Mouse (Mus musculus) adrenal gland, postnatal 10 days (tissue): ENCODE results near the gene Sncg. TPM values are rescaled to one million over a fixed set of nuclear protein-coding genes. Genes with fewer than 3 reads are reported as not detected.
"Not testable (repeated sequence)": the region's sequence is repeated elsewhere in the genome, so short reads cannot be mapped to it uniquely, and the experiment has no call there.

Experiments used
- DNase-seq: peaks from one replicate; pipeline ENCODE4 v3.0.0; 2021; ENCODE audit warnings: mixed read lengths
- long read RNA-seq, 2 experiments: library from polyadenylated mRNA; stranded (forward); transcript quantifications; one replicate each; pipeline ENCODE4 v2.0.0; 2021
- total RNA-seq, 2 experiments: library from RNA; stranded (reverse); gene quantifications; 2 replicates each; pipeline ENCODE4 v1.2.3; 2021

Gene Sncg
- 10 to 100 TPM; 44.7 to 50.3 TPM for total RNA-seq
- long read RNA-seq, experiment 1, transcript Sncg-201 (5 exons, 852 nt), result major isoform, 40 of 45 reads
- long read RNA-seq, experiment 1, partial matches to known transcripts, result 3 of 45 reads
- long read RNA-seq, experiment 1, other reads (novel, unspliced or antisense), result 2 of 45 reads
- long read RNA-seq, experiment 2, transcript Sncg-201 (5 exons, 852 nt), result major isoform, 30 of 31 reads
- long read RNA-seq, experiment 2, partial matches to known transcripts, result 0 of 31 reads
- long read RNA-seq, experiment 2, other reads (novel, unspliced or antisense), result 1 of 31 reads

GRCm38 (mm10) chr14:34374577-34374976, at the start of gene Sncg:
Gene Sncg, minus strand, starts transcription at chr14:34374789.
- DNase-seq, result peak; percentile 58

GRCm38 (mm10) chr14:34421078-34421477, 46.5 kb upstream of the Sncg start:
- no peak for DNase-seq

GRCm38 (mm10) chr14:34417501-34417900, 42.9 kb upstream of the Sncg start:
- no peak for DNase-seq

DNA sequence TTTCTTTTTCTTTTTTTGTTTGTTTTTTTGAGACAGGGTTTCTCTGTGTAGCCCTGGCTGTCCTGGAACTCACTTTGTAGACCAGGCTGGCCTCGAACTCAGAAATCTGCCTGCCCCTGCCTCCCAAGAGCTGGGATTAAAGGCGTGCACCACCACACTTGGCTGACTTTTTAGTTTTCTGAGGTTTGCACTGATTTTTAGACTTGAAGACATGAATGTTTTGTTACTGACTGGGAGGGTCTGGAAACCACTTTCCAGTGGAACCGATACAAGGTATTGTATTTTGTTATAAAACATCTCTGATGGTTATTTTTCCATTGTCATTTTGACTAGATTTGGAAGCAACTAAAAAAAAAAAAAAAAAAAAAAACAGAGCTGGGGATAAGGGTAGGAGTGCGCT, 42.4 kb upstream of the Sncg start:
- not testable (repeated sequence) for DNase-seq

DNA sequence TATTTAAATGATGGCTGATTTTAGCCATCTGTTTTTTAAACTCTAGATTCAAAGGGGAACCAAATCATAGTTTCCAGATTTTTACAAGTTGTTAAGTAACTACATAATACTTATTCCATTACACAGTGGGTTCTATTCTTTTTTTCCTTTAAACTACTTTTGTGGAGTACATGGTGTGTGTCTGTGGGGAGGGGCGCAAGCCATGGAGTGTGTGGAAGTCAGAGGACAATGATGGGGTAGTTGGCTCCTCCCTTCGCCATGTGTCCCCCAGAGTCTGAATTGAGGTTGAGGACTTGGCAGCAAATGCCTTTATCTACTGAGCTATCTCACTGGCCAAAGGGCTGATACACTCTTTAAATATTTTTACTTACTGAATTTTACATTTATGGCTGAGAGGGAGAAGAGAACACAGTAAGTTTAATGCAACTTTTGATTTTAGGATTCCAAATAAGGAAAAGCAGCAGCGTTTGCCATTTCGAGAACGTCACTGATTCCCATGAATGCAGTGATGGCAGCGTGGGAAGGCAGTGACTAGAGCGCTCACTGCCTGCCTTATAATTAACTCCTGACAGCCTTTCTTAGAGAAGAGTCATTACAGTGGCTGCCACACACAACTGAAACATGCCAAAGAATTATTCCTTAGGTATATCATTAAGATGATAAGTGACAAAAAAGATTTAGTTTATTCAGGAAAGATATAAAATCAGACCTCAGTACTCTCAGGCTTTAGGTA, 37.7 kb upstream of the Sncg start:
- no peak for DNase-seq

GRCm38 (mm10) chr14:34410716-34411115, 36.1 kb upstream of the Sncg start:
- DNase-seq, result no peak

DNA sequence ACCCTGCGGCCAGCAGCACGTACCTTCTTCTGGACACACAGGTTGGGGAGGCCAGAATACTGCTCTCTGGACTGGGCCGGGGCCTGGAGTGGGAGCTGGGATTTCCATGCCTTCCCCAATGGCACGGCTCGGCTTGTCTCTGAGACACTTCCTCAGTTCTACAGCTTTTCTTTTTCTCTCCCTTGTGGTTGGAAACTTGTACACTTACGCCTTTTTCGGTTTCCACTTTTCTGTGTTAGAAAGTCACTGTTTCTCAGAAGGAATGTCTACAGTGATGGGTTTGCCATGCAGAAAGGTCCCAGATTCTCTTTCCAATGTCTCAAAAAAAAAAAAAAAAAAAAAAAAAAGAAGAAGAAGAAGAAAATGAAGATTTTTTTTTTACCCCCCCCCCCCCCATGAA, 28.8 kb upstream of the Sncg start:
- DNase-seq, result no peak

DNA sequence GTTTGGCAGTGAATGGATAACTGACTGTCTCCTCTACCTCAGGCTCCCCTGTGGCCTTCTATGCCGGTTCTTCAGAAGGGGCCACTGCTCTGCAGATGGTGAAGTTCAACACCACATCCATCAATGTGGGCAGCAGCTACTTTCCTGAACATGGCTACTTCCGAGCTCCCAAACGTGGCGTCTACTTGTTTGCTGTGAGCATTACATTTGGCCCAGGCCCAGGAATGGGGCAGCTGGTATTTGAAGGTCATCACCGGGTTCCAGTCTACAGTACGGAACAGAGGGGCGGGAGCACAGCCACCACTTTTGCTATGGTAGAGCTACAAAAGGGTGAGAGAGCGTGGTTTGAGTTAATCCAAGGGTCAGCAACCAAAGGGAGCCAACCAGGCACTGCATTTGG, 28.3 kb upstream of the Sncg start:
- peak; percentile 60 for DNase-seq

DNA sequence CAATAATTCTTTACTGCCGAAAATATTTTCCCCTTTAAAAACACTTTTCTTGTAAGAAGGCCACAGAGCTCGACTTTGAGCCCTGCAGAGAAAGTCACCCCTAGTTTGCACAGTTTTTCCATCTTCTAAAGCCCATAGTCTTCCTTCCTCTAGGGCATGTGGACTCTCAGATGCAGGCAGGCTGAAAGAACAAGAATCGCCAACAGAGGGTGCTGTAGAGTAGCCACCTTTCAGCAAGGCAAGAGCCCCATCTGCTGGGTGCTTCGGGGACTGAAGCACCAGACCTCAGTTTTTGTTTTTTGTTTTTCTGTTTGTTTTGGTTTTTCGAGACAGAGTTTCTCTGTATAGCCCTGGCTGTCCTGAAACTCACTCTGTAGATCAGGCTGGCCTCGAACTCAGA, 26.5 kb upstream of the Sncg start:
- peak; percentile 89 for DNase-seq

DNA sequence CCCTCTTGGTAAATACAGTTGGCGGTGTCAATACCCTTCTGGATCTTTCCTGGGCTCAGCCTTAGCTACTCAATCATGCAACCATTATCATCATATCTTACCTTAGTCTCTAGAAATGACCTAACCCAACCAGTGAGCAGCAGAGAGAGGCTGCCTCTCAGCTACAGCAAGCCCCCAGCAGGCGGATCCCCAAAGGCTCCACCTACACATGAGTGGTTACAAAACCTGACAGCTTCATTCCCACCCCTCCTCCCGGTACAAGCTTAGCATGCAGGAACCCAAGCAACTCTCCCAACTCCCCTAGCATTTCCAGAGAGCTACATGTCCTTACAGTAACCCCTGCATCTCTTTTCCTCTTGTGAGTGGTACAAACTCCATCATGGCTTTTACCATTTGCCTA, 25.4 kb upstream of the Sncg start:
- DNase-seq, result no peak

- no peak for DNase-seq
Observed at GRCm38 (mm10) chr14:34399301-34399700, 24.7 kb upstream of the Sncg start.

- DNase-seq, result no peak
Observed at GRCm38 (mm10) chr14:34398901-34399300, 24.3 kb upstream of the Sncg start.

DNA sequence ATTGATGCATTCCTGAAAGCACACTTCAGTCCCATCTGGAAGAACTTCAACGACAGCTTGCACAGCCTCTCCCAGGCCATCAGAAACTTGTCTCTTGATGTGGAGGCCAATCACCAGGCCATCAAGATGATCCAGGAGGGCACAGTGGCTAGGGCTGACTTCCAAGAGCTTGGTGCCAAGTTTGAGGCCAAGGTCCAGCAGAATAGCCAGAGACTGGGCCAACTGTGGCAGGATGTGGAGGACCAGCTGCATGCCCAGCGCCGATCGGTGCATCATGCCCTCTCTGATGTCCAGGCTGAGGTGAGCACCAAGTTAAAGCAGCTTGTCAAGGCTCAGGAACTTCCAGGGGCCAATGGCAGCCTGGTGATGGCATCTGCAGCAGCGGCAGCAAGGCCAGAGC, 23.3 kb upstream of the Sncg start:
- peak; percentile 55 for DNase-seq

DNA sequence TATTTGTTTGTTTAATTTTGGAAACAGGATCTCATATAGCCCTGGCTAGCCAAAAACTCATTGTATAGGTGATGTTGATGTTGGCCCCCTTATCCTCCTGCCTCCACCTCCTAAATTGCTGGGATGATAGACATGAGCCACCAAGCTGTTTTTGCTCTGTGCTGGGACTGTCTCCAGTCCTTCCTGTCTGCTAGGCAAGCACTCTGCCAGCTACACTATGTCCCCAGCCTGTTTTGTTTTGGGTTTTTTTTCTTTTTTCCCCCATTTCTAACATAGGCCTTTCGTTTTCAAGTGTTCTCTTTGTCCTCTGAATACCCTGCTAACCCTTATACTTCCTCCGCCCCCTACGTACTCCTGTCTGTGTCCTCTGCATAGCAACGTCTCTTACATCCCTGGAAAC, 18.7 kb upstream of the Sncg start:
- no peak for DNase-seq

GRCm38 (mm10) chr14:34382921-34383704, 8.5 kb upstream of the Sncg start:
- no peak for DNase-seq

DNA sequence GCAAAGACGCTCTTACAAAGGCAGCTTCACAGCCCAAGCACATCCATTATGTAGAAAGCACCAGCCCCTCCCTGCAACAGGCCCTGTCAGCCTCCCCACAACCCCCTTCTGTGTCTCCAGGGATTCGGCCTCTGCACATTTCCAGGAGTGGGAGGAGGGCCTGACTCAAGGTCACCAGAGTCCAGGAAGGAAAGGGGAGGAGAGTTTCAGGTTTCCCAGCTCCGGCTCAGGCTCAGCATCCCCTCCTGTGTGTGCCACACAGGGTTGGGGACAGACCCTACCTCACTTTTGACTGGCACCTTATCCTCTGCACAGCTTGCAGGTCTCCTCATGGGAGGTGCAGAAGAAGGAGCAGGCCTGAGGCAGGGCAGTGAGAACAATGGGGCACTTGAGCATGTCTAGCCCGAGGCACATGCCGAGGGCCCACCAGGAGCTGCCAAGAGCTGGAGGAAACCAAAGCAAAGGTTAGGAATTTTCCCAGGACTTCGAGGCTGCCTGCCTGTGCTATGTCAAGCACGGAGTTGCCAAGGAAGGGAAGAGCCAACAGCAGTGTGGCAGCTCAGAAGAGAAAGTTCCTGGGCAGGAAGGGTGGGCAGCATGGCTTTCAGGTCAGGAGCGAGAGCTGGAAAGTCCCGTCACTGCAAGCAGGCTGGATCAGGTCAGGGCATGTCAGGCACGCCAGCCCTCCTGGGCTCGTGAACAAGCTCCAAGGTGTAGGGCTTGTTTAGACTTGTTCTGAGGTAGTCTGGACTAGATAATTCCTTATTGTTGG, 4.2 kb upstream of the Sncg start:
- peak; percentile 63 for DNase-seq

DNA sequence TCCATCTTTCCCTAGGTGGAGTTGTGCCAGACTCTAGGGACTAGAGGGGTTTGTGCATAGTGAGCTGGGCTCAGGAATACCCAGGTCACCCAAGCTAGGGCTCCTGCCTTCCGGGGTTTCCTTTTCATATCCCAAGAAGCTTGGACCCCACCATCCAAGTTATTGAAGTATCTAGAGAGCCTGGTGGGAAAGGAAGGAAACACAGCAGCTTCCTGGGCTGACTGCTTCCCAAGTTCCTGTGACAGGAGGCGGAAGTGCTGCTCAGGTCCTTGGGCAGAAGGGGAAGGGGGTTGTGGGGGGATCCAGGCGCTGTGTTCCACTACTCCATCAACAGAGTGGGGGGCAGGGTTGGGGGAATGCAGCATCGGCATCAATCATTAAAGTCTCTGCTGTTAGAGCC, 2.5 kb upstream of the Sncg start:
- DNase-seq, result no peak

DNA sequence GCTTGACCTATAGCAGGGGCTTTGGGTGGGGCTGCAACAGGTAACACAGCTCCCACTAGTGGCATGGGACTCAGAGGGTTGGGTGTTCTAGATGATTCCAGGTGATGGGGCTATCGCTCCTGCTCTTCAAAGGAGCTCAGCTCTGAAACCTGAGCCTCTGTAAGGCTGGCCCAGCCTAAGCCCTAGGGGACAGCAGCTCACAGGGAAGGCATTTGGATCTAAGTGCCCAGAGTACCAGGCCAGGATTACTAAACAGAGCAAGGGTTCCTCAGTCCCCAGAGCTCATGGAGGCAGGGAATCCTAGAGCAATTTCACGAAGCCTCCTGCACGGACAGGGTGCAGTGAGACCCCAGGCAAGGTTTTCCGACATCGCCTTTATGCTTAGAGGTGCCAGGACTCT, 1.4 kb upstream of the Sncg start:
- DNase-seq, result peak; percentile 42

GRCm38 (mm10) chr14:34375415-34375904, 871 bp upstream of the Sncg start, which contains the start of gene Mmrn2:
Gene Mmrn2, plus strand, starts transcription at chr14:34375465.
- DNase-seq, result no peak

DNA sequence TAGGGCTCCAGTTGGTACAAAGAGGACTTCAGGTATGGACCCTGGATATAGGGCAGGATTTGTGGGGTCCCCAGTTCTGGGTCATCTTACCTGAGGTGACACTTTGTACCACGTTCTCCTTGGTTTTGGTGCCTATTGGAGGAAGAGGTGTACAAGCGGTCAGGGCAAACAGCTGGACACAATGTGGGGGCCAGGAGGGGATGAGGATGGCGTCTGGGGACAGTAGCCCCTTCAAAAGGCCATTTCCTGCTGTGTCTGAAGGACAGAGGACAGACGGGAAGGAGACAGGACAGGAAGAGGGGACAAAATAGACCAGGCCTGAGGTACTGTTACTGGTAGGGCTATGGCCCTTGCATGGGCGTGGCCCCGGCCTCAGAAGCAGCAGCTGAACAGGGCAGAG, 1.0 kb downstream of the Sncg start:
- DNase-seq, result no peak

DNA sequence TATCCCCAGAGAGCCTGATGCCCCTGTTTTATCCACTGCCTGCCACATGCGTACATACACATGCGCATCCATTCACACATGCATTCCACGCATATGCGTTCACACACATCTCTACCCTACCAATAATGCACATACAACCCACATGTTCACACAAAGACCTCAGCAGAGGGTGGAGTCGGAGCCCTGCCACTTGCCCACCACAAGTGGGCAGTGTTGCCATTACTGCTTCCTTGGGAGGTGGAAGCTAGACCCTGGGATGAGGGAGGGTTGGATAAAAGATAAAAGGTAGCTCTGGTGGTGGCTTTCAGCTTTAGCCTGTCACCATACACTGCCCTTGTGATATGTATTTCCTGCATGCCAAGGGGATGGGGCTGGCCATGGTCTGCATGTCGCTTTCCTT, 1.9 kb downstream of the Sncg start:
- DNase-seq, result peak; percentile 81

DNA sequence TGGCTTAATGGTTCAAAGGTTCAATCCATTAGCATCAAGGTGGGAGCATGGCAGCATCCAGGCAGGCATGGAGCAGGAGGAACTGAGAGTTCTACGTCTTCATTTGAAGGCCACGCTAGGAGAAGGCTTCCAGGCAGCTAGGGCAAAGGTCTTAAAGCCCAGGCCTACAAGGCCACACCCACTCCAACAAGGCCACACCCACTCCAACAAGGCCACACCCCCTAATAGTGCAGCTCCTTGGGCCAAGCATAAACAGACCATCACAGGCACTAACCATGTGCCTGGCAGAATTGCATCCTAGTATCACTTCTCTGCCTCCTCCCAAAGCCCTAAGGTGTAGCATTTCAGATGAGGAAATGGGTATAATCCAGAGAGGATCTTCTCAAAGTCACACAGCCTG, 2.8 kb downstream of the Sncg start:
- no peak for DNase-seq
